Mouse (Mus musculus): ENCODE data around the gene Pnrc1. TPM values are rescaled to one million over a fixed set of nuclear protein-coding genes. Genes with fewer than 3 reads are reported as not detected.
A peak's percentile ranks its signal among the peaks of the same experiment; 100 is the strongest.
"Not testable (repeated sequence)": the region's sequence is repeated elsewhere in the genome, so short reads cannot be mapped to it uniquely, and the experiment has no call there.

Gene Pnrc1
- polyA plus RNA-seq (2014; fragmentation: Nextera tagmentation; extraction: Ambion mirVana) = 84.0 and 85.5 TPM in 2 replicates

DNA sequence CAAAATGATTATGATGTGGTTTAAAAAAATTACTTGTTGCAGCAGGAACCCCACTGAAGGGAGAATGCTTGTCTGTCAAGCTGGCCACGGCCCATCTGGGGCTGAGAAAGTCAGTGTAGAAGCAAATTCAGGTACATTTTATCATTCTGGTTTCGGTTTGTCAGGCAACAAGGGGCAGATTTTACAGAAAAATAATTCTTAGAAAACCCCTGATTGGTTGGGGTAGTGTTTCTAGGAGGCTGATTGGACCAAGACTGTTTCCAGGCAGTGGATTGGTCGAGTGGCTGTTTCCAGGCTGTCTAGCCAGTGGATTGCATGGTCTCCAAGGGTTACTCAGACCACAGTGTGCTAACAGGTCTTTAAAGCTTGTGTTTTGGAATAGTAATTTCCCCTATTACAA, at the start of gene Pnrc1:
Pnrc1 (minus strand) TSS at position 162 of the 400 bp plus-strand sequence.
- Histone ChIP-seq H3K36me3 (ENCODE audit: control insufficient read depth, insufficient read depth, low read length) (no peaks in the 10 kb centered on the region), H3K27me3 (ENCODE audit: control insufficient read depth, insufficient read depth, low read length) (no peaks in the 10 kb centered on the region), H3K9me3 (replicated peaks; ENCODE audit: control insufficient read depth, low read length) (no peaks in the 10 kb centered on the region), H3K4me2 (peak within 1 kb of the TSS; percentile 27), H3K4me1 (ENCODE audit: control insufficient read depth, insufficient read depth, low read length) (peaks cover 3% of the 10 kb centered on the region; the same call in 1 of the 2 replicates), H3K4me3 (ENCODE audit: low read depth, low read length) (no peak within 1 kb of the TSS), H3K27ac (ENCODE audit: low read depth, low read length) (no peak within 1 kb of the TSS), H3K9ac (ENCODE audit: low read depth, low read length) (no peak within 1 kb of the TSS)
- ATAC-seq (replicated peaks; ENCODE audit: insufficient number of reproducible peaks, low FRiP score, low TSS enrichment) = 0 out of 2 replicates have a peak, but pooled peaks have one; percentile 69
- WGBS (ENCODE audit: insufficient replicate concordance) = 63% methylated on average over 3 of the region's 3 CpGs

GRCm38 (mm10) chr4:33337999-33338398, 48.0 kb upstream of the Pnrc1 start:
- H3K4me2 ChIP-seq = no peak overlapping the region
- no peaks in the 10 kb centered on the region for H3K4me1 ChIP-seq (ENCODE audit: control insufficient read depth, insufficient read depth, low read length)
- WGBS (ENCODE audit: insufficient replicate concordance) = 75% methylated on average over 1 of the region's 1 CpGs
- H3K27me3 ChIP-seq (ENCODE audit: control insufficient read depth, insufficient read depth, low read length) = no peaks in the 10 kb centered on the region
- peak; percentile 85; the same call in 1 of the 2 replicates for ATAC-seq (replicated peaks; ENCODE audit: insufficient number of reproducible peaks, low FRiP score, low TSS enrichment)
- H3K9ac ChIP-seq (ENCODE audit: low read depth, low read length) = no peak overlapping the region
- peak overlapping the region; percentile 60 for H3K27ac ChIP-seq (ENCODE audit: low read depth, low read length)
- no peak overlapping the region for H3K4me3 ChIP-seq (ENCODE audit: low read depth, low read length)
- H3K36me3 ChIP-seq (ENCODE audit: control insufficient read depth, insufficient read depth, low read length) = peaks cover 10% of the 10 kb centered on the region
- no peaks in the 10 kb centered on the region for H3K9me3 ChIP-seq (replicated peaks; ENCODE audit: control insufficient read depth, low read length)

DNA sequence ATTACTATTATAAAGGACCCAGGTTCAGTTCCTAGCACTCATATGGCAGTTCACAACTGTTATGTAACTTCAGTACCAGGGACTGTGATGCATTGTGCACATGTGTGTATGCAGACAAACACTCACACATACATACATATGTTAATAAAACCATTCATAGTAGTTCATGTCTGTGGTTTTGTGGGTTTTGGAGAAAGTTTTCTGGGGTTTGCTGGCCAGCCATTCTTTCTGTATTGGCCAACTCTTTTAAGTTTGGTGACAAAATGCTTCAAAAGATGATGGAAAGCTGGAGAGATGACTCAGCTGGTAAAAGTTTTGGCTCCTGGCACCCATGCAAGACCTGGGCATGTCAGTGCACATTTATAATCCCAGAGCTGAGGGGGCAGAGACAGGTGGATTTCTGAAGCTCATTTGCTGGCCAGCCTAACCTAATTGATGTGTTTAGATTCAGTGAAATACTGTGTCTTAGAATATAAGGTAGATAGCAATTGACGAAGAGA, 43.0 kb upstream of the Pnrc1 start:
- H3K9me3 ChIP-seq (replicated peaks; ENCODE audit: control insufficient read depth, low read length) = no peaks in the 10 kb centered on the region
- H3K9ac ChIP-seq (ENCODE audit: low read depth, low read length) = no peak overlapping the region
- WGBS (ENCODE audit: insufficient replicate concordance) = 97% methylated on average over 1 of the region's 1 CpGs
- no peak overlapping the region for H3K27ac ChIP-seq (ENCODE audit: low read depth, low read length)
- no peaks in the 10 kb centered on the region for H3K27me3 ChIP-seq (ENCODE audit: control insufficient read depth, insufficient read depth, low read length)
- H3K4me1 ChIP-seq (ENCODE audit: control insufficient read depth, insufficient read depth, low read length) = no peaks in the 10 kb centered on the region
- no peak for ATAC-seq (replicated peaks; ENCODE audit: insufficient number of reproducible peaks, low FRiP score, low TSS enrichment)
- H3K36me3 ChIP-seq (ENCODE audit: control insufficient read depth, insufficient read depth, low read length) = peaks cover 12% of the 10 kb centered on the region; the same call in 1 of the 2 replicates
- H3K4me2 ChIP-seq = no peak overlapping the region
- no peak overlapping the region for H3K4me3 ChIP-seq (ENCODE audit: low read depth, low read length)

- 90% methylated on average over 4 of the region's 4 CpGs for WGBS (ENCODE audit: insufficient replicate concordance)
- Histone ChIP-seq H3K36me3 (ENCODE audit: control insufficient read depth, insufficient read depth, low read length) (peaks cover 12% of the 10 kb centered on the region; the same call in 1 of the 2 replicates), H3K9me3 (replicated peaks; ENCODE audit: control insufficient read depth, low read length) (no peaks in the 10 kb centered on the region), H3K9ac (ENCODE audit: low read depth, low read length) (no peak overlapping the region), H3K27me3 (ENCODE audit: control insufficient read depth, insufficient read depth, low read length) (no peaks in the 10 kb centered on the region), H3K4me1 (ENCODE audit: control insufficient read depth, insufficient read depth, low read length) (no peaks in the 10 kb centered on the region), H3K4me2 (no peak overlapping the region), H3K4me3 (ENCODE audit: low read depth, low read length) (no peak overlapping the region), H3K27ac (ENCODE audit: low read depth, low read length) (no peak overlapping the region)
- no peak for ATAC-seq (replicated peaks; ENCODE audit: insufficient number of reproducible peaks, low FRiP score, low TSS enrichment)
These were observed 41.2 kb upstream of the Pnrc1 start for GRCm38 (mm10) chr4:33331147-33331546.

DNA sequence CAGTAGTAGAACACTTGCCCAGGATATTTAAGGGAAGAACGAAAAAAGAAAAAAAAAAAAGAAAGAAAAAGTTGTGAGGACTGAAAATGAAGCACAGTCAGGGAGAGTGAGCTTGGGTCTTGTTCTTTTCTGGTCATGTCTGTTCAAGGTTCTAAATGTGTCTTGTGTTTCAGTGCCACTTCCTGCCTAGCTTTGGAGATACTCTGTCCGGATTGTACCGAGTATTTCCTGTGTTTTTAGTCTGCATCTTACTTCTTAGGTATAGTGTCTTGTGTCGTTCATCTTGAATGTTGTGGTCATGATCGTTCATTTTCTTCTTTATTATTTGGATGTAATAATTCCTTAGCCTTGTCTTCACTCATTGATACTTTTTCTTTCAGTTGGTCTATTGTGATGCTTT, 25.9 kb upstream of the Pnrc1 start:
- Histone ChIP-seq H3K9ac (ENCODE audit: low read depth, low read length) (no peak overlapping the region), H3K9me3 (replicated peaks; ENCODE audit: control insufficient read depth, low read length) (no peaks in the 10 kb centered on the region), H3K4me3 (ENCODE audit: low read depth, low read length) (no peak overlapping the region), H3K4me2 (no peak overlapping the region), H3K4me1 (ENCODE audit: control insufficient read depth, insufficient read depth, low read length) (peaks cover 3% of the 10 kb centered on the region; the same call in 1 of the 2 replicates), H3K27me3 (ENCODE audit: control insufficient read depth, insufficient read depth, low read length) (no peaks in the 10 kb centered on the region), H3K27ac (ENCODE audit: low read depth, low read length) (no peak overlapping the region), H3K36me3 (ENCODE audit: control insufficient read depth, insufficient read depth, low read length) (no peaks in the 10 kb centered on the region)
- no peak for ATAC-seq (replicated peaks; ENCODE audit: insufficient number of reproducible peaks, low FRiP score, low TSS enrichment)
- WGBS (ENCODE audit: insufficient replicate concordance) = 84% methylated on average over 5 of the region's 5 CpGs

DNA sequence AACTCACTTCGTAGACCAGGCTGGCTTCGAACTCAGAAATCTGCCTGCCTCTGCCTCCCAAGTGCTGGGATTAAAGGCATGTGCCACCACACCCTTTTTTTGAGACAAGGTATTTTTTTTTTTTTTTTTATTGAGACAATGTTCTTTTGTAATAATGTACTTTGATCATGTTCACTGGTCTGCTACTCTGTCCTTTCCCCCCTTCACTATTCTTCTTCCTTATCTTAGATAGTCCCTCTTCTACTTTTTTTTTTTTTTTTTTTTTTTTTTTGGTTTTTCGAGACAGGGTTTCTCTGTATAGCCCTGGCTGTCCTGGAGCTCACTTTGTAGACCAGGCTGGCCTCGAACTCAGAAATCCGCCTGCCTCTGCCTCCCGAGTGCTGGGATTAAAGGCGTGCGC, 24.2 kb upstream of the Pnrc1 start:
- 89% methylated on average over 6 of the region's 8 CpGs for WGBS (ENCODE audit: insufficient replicate concordance)
- H3K4me2 ChIP-seq; H3K9ac ChIP-seq (ENCODE audit: low read depth, low read length); H3K4me3 ChIP-seq (ENCODE audit: low read depth, low read length); H3K9me3 ChIP-seq (replicated peaks; ENCODE audit: control insufficient read depth, low read length); H3K36me3 ChIP-seq (ENCODE audit: control insufficient read depth, insufficient read depth, low read length); H3K27me3 ChIP-seq (ENCODE audit: control insufficient read depth, insufficient read depth, low read length); H3K27ac ChIP-seq (ENCODE audit: low read depth, low read length); H3K4me1 ChIP-seq (ENCODE audit: control insufficient read depth, insufficient read depth, low read length); ATAC-seq (replicated peaks; ENCODE audit: insufficient number of reproducible peaks, low FRiP score, low TSS enrichment): not testable (repeated sequence)

DNA sequence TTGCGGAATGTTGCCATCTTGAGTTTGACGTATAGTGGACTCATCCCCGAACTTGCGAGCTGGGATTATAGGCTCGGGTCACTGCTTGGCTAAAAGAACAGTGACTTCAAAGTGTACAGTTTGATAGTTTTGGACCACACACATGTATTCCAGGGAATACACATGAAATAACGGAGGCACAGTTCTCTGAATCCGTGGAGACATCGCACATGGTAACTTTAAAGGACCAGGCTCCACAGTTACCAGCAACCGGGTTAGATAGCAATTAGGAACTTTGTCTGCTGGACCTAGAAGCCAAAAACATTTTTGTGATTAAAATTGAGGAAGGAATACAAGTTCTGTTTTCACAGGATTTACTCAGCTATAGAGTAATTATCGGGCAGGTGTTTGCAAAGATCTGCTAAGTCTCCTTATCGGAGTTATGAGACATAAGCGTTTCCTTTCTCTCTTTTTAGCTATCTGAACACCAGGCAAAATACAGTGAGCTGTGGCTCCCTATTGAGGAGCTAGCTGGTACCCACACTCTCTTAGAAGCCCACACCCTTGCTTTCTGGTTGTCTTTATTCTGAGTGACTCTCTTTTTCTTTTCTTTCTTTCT, 21.0 kb upstream of the Pnrc1 start:
- peak overlapping the region; percentile 97 for H3K4me3 ChIP-seq (ENCODE audit: low read depth, low read length)
- WGBS (ENCODE audit: insufficient replicate concordance) = 16% methylated on average over 12 of the region's 12 CpGs
- peak overlapping the region; percentile 87 for H3K4me2 ChIP-seq
- ATAC-seq (replicated peaks; ENCODE audit: insufficient number of reproducible peaks, low FRiP score, low TSS enrichment) = no peak
- H3K4me1 ChIP-seq (ENCODE audit: control insufficient read depth, insufficient read depth, low read length) = peaks cover 3% of the 10 kb centered on the region; the same call in 1 of the 2 replicates
- H3K9me3 ChIP-seq (replicated peaks; ENCODE audit: control insufficient read depth, low read length) = no peaks in the 10 kb centered on the region
- no peaks in the 10 kb centered on the region for H3K27me3 ChIP-seq (ENCODE audit: control insufficient read depth, insufficient read depth, low read length)
- H3K27ac ChIP-seq (ENCODE audit: low read depth, low read length) = no peak overlapping the region
- peak overlapping the region; percentile 86 for H3K9ac ChIP-seq (ENCODE audit: low read depth, low read length)
- H3K36me3 ChIP-seq (ENCODE audit: control insufficient read depth, insufficient read depth, low read length) = no peaks in the 10 kb centered on the region

- Histone ChIP-seq H3K27me3 (ENCODE audit: control insufficient read depth, insufficient read depth, low read length) (no peaks in the 10 kb centered on the region), H3K4me3 (ENCODE audit: low read depth, low read length) (peak within 1 kb of the TSS; percentile 97), H3K4me1 (ENCODE audit: control insufficient read depth, insufficient read depth, low read length) (peaks cover 3% of the 10 kb centered on the region; the same call in 1 of the 2 replicates), H3K9ac (ENCODE audit: low read depth, low read length) (peak within 1 kb of the TSS; percentile 86), H3K36me3 (ENCODE audit: control insufficient read depth, insufficient read depth, low read length) (no peaks in the 10 kb centered on the region), H3K4me2 (peak within 1 kb of the TSS; percentile 87), H3K27ac (ENCODE audit: low read depth, low read length) (peak within 1 kb of the TSS; percentile 50), H3K9me3 (replicated peaks; ENCODE audit: control insufficient read depth, low read length) (no peaks in the 10 kb centered on the region)
- ATAC-seq (replicated peaks; ENCODE audit: insufficient number of reproducible peaks, low FRiP score, low TSS enrichment) = peak; percentile 93
- WGBS (ENCODE audit: insufficient replicate concordance) = 4% methylated on average over 60 of the region's 60 CpGs
These were observed 20.1 kb upstream of the Pnrc1 start, which contains the start of gene Rngtt for GRCm38 (mm10) chr4:33309764-33310757. Rngtt (plus strand) TSS chr4:33310311.
